Mouse (Mus musculus) midbrain, embryonic 13.5 days (tissue): ENCODE measurements around the gene Cyp4f18. TPM values are rescaled to one million over a fixed set of nuclear protein-coding genes. Genes with fewer than 3 reads are reported as not detected.
A peak's percentile ranks its signal among the peaks of the same experiment; 100 is the strongest.

Experiments used
- ATAC-seq: fragments of 200-750 bp; cut with Nextera tagmentation; 2 replicates; pipeline ENCODE4 v1.8.0; 2017; ENCODE audit warnings: mild to moderate bottlenecking, moderate TSS enrichment, moderate library complexity
- H3K27ac ChIP-seq: fragments of 300-500 bp; sonication (generic); 2 replicates; pipeline ENCODE4 v1.5.1; 2015; ENCODE audit warnings: inconsistent platforms, mild to moderate bottlenecking, moderate library complexity
- H3K27me3 ChIP-seq: fragments of 300-500 bp; sonication (generic); 2 replicates; pipeline ENCODE4 v1.6.1; 2015; ENCODE audit warnings: mild to moderate bottlenecking, inconsistent platforms
- H3K36me3 ChIP-seq: fragments of 300-500 bp; sonication (generic); 2 replicates; pipeline ENCODE4 v1.6.1; 2015; ENCODE audit warnings: mild to moderate bottlenecking, inconsistent platforms
- H3K4me1 ChIP-seq: fragments of 300-500 bp; sonication (generic); replicated peaks from 2 replicates; pipeline ENCODE4 v1.6.1; 2015; ENCODE audit warnings: inconsistent platforms
- H3K4me2 ChIP-seq: fragments of 300-500 bp; sonication (generic); replicated peaks from 2 replicates; pipeline ENCODE4 v1.6.1; 2015; ENCODE audit warnings: moderate library complexity, mild to moderate bottlenecking, inconsistent platforms
- H3K4me3 ChIP-seq: fragments of 300-500 bp; sonication (generic); replicated peaks from 2 replicates; pipeline ENCODE4 v1.5.1; 2015; ENCODE audit warnings: mild to moderate bottlenecking, inconsistent platforms
- H3K9ac ChIP-seq: fragments of 300-500 bp; sonication (generic); replicated peaks from 2 replicates; pipeline ENCODE4 v1.6.1; 2015; ENCODE audit warnings: mild to moderate bottlenecking, inconsistent platforms
- H3K9me3 ChIP-seq: fragments of 300-500 bp; sonication (generic); 2 replicates; pipeline ENCODE4 v1.6.1; 2016; ENCODE audit warnings: mild to moderate bottlenecking, inconsistent platforms
- WGBS: fragments of 180-500 bp; shearing (Covaris S2); methylation state at CpG from one replicate; pipeline ENCODE4 v1.1.7; 2015; 5-methylcytosine and 5-hydroxymethylcytosine counted together
- polyA plus RNA-seq: library from polyadenylated mRNA; unstranded; fragments of >200 nt; fragmentation: Nextera tagmentation; extraction: Ambion mirVana; gene quantifications from 2 replicates; pipeline ENCODE4 v1.2.1, GENCODE M21; 2015

Gene Cyp4f18
- polyA plus RNA-seq, 1 experiment from 2014 or later: 0.35 TPM

DNA sequence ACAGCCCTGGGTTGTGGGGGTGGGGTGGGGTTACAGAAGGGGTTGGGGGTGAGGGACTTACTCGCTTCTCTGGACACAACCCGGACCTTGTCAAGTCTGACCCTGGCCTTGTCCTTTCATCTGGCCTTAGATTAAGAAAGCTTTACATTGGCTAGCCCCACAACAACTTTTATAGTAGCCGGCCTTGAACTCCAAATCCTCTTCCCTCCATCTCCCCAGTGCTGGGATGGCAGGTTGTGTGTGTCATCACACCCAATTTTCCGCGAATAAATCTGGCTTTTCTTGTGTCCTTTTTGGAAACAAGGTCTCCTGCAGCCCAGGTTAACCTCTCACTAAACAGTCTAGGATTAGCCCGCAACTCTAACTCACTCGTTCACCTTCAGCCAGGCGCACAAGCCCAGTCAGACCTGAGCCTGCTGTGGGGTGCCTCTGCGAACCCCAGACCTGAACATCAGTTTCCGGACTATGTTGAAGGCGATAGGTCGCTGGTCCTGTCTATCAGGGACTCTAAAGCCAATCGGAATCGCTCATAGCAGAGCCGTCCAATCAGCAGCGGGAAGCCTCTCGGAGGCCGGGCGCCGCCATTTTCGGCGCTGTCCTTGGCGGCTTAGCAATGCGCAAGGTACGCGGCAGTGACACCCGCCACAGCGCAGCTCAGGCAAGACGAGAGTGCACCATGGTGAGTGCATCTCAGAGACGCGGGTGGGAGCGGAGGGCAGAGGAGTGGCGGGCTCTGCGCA lies 58.8 kb downstream of the Cyp4f18 start, which contains the start of gene Zfp961:
TSS of gene Zfp961 (plus strand) at position 557 of the 740 bp plus-strand sequence.
- H3K9ac ChIP-seq: peak within 1 kb of the TSS; percentile 78
- peaks cover 16% of the 10 kb centered on the region for H3K4me1 ChIP-seq
- H3K4me3 ChIP-seq: peak within 1 kb of the TSS; percentile 72
- ATAC-seq: peak; percentile 100
- 3% methylated on average over 34 of the region's 34 CpGs for WGBS
- H3K27ac ChIP-seq: peak within 1 kb of the TSS; percentile 85
- peaks cover 14% of the 10 kb centered on the region for H3K36me3 ChIP-seq
- 0 out of 2 replicates have a peak, but pooled peaks cover under 1% of the 10 kb centered on the region for H3K27me3 ChIP-seq
- H3K9me3 ChIP-seq: peaks cover 10% of the 10 kb centered on the region; the same call in 1 of the 2 replicates
- peak within 1 kb of the TSS; percentile 55 for H3K4me2 ChIP-seq

DNA sequence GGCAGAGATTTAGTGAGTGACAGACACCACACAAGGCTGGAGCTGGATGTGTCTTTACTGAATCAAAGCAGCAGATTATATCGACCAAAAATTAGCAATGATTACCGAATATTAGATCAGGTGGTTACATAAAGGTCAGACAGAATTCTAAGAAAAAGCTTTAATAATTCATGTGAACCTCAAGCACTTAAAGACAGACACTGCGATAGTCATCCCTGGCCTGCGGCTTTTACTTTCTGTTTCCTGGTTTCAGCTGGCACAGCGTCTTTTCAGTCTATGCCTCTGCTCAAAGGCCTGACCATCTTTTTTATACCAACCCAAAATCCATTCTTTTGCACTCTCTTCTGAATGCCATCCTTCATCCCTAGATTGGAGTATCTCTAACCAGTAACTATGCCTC lies 60.8 kb downstream of the Cyp4f18 start:
- H3K4me2 ChIP-seq: no peak overlapping the region
- WGBS: 87% methylated on average over 5 of the region's 5 CpGs
- peaks cover 16% of the 10 kb centered on the region for H3K4me1 ChIP-seq
- H3K9ac ChIP-seq: no peak overlapping the region
- H3K9me3 ChIP-seq: no peaks in the 10 kb centered on the region
- H3K4me3 ChIP-seq: no peak overlapping the region
- 0 out of 2 replicates have a peak, but pooled peaks cover 6% of the 10 kb centered on the region for H3K27me3 ChIP-seq
- no peak for ATAC-seq
- H3K27ac ChIP-seq: no peak overlapping the region
- H3K36me3 ChIP-seq: no peaks in the 10 kb centered on the region

DNA sequence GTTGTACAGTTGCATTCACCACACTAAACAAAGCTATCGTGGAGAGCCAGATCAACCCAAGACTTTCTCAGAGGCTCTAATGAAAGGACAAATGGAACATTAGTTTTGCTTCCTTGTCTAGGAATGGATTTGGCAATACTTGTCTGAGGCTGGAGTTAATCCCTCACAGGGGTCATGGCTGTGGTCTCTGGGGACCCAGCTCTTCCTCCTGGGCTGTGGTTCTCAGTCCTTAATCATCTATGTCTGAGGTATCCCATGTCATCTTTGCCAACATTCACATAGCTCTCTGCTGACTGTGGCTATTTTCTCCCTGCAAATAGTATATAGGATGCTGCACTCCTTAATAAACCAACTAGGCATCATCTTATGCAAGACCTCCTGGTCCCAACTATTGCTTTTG lies 67.7 kb downstream of the Cyp4f18 start:
- no peak overlapping the region for H3K4me3 ChIP-seq
- no peaks in the 10 kb centered on the region for H3K4me1 ChIP-seq
- WGBS: 88% methylated on average over 1 of the region's 1 CpGs
- no peak for ATAC-seq
- no peak overlapping the region for H3K9ac ChIP-seq
- no peak overlapping the region for H3K4me2 ChIP-seq
- H3K27me3 ChIP-seq: 0 out of 2 replicates have a peak, but pooled peaks cover 6% of the 10 kb centered on the region
- H3K27ac ChIP-seq: no peak overlapping the region
- no peaks in the 10 kb centered on the region for H3K36me3 ChIP-seq
- no peaks in the 10 kb centered on the region for H3K9me3 ChIP-seq

DNA sequence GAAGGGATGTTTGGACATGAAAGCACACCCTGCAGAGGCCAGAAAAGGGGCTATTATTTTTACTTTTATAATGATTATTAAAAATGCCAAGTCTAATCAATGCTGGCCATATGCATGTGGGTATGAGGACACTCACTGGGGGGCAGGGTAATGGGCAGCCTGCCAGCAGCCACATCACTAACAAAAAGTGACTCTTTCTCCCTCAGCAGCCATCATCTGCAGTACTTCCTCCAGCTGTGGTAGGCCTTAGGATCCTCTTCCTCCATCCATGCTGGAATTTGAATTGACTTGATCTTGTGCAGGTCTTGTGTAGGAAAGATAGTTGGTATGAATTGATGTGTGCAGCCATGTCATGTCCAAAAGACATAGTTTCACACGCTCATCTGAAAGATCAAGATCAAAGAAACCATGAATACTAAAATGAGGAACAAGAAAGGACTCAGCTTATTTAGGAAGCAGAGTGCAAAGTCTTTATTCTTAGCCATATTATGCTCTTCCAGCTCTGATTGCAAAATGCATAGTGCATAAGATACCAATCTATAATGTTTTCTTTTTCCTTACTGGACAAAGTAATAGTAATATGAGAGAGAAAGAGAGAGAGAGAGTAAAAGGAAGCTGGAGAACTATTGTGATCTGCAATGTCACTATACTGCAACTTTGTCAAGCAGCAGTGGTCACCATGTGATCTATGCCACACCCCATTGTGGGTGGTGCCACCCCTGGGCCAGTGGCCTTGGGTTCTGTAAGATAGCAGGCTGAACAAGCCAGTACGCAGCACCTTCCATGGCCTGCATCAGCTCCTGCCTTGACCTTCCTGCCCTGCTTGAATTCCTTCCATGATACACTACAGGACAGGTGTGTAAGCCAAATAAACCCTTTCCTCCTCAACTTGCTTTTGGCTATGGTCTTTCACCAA lies 68.9 kb downstream of the Cyp4f18 start:
- Histone ChIP-seq H3K4me3 (no peak overlapping the region), H3K9me3 (no peaks in the 10 kb centered on the region), H3K36me3 (no peaks in the 10 kb centered on the region), H3K27me3 (0 out of 2 replicates have a peak, but pooled peaks cover 4% of the 10 kb centered on the region), H3K4me1 (no peaks in the 10 kb centered on the region), H3K9ac (no peak overlapping the region), H3K4me2 (no peak overlapping the region), H3K27ac (no peak overlapping the region)
- WGBS: 87% methylated on average over 2 of the region's 2 CpGs
- no peak for ATAC-seq

Other genes with a start within 250 kb of the Cyp4f18 start
- gene Zfp709, start 127.6 kb downstream of the Cyp4f18 start, polyA plus RNA-seq: 7.7 and 8.1 TPM in 2 replicates
- gene Zfp882, start 101.0 kb downstream of the Cyp4f18 start, polyA plus RNA-seq: 19.8 and 21.4 TPM in 2 replicates
- 39.1 and 42.0 TPM in 2 replicates for gene Zfp617, start 101.0 kb downstream of the Cyp4f18 start, polyA plus RNA-seq
- 16.5 and 18.8 TPM in 2 replicates for gene Zfp961, start 58.6 kb downstream of the Cyp4f18 start, polyA plus RNA-seq
- not detected in 2 replicates for gene Olfr372, start 31.6 kb upstream of the Cyp4f18 start, polyA plus RNA-seq
- 0.05 TPM in 1 of 2 replicates, not detected in the other for gene Olfr373, start 73.6 kb upstream of the Cyp4f18 start, polyA plus RNA-seq
- gene Olfr374, start 97.4 kb upstream of the Cyp4f18 start, polyA plus RNA-seq: not detected in 2 replicates
- 239 and 247 TPM in 2 replicates for gene Tpm4, start 125.3 kb upstream of the Cyp4f18 start, polyA plus RNA-seq
- 104 and 107 TPM in 2 replicates for gene Rab8a, start 151.6 kb upstream of the Cyp4f18 start, polyA plus RNA-seq
- gene Hsh2d, start 180.0 kb upstream of the Cyp4f18 start, polyA plus RNA-seq: 0.13 TPM in 1 of 2 replicates, not detected in the other
- gene Cib3, start 203.2 kb upstream of the Cyp4f18 start, polyA plus RNA-seq: not detected in 2 replicates
- gene Gm11034, start 204.0 kb upstream of the Cyp4f18 start, polyA plus RNA-seq: not detected in 2 replicates
- gene Fam32a, start 210.1 kb upstream of the Cyp4f18 start, polyA plus RNA-seq: 116 and 121 TPM in 2 replicates
- 259 and 266 TPM in 2 replicates for gene Ap1m1, start 230.4 kb upstream of the Cyp4f18 start, polyA plus RNA-seq